Mouse (Mus musculus): ENCODE measurements around the gene Tagln. TPM values are rescaled to one million over a fixed set of nuclear protein-coding genes. Genes with fewer than 3 reads are reported as not detected.
A peak's percentile ranks its signal among the peaks of the same experiment; 100 is the strongest.

Tagln gene
- 116 and 126 TPM in 2 replicates for polyA plus RNA-seq (2015; fragmentation: Nextera tagmentation; extraction: Ambion mirVana)

GRCm38 (mm10) chr9:45935628-45936210 is at the start of gene Tagln:
Gene Tagln (minus strand): TSS chr9:45936058.
- Histone ChIP-seq H3K27ac (peak within 1 kb of the TSS; percentile 15; the same call in 1 of the 2 replicates), H3K27me3 (ENCODE audit: insufficient read depth, low read length) (no peaks in the 10 kb centered on the region), H3K9me3 (replicated peaks; ENCODE audit: low read length) (no peaks in the 10 kb centered on the region), H3K4me2 (ENCODE audit: low read length) (peak within 1 kb of the TSS; percentile 47), H3K36me3 (ENCODE audit: insufficient read depth, low read length) (peaks cover 18% of the 10 kb centered on the region; the same call in 1 of the 2 replicates), H3K4me1 (replicated peaks; ENCODE audit: insufficient read depth, low read length) (0 out of 2 replicates have a peak, but pooled peaks cover 5% of the 10 kb centered on the region), H3K9ac (ENCODE audit: low read depth, low read length) (peak within 1 kb of the TSS; percentile 23; the same call in 1 of the 2 replicates), H3K4me3 (replicated peaks; ENCODE audit: low read depth, low read length) (peak within 1 kb of the TSS; percentile 18)
- WGBS, result 6% methylated on average over 21 of the region's 21 CpGs
- DNase-seq (ENCODE audit: low spot score) (peak; percentile 68), ATAC-seq (replicated peaks; ENCODE audit: low FRiP score, low read depth) (peak; percentile 55; the same call in 1 of the 2 replicates)
- no peak; the same call in 1 of the 2 replicates for TF ChIP-seq CTCF (IDR thresholded peaks at IDR 0.05; ENCODE audit: low read depth)

- peak overlapping the region; percentile 90 for H3K4me3 ChIP-seq (replicated peaks; ENCODE audit: low read depth, low read length)
- no peaks in the 10 kb centered on the region for H3K27me3 ChIP-seq (ENCODE audit: insufficient read depth, low read length)
- DNase-seq (ENCODE audit: low spot score) (peak; percentile 70), ATAC-seq (replicated peaks; ENCODE audit: low FRiP score, low read depth) (peak; percentile 58; the same call in 1 of the 2 replicates)
- WGBS, result under 1% methylated on average over 4 of the region's 4 CpGs
- peak overlapping the region; percentile 90 for H3K27ac ChIP-seq
- H3K4me2 ChIP-seq (ENCODE audit: low read length), result peak overlapping the region; percentile 73
- H3K4me1 ChIP-seq (replicated peaks; ENCODE audit: insufficient read depth, low read length), result peaks cover 3% of the 10 kb centered on the region
- H3K9ac ChIP-seq (ENCODE audit: low read depth, low read length), result peak overlapping the region; percentile 91
- no peaks in the 10 kb centered on the region for H3K36me3 ChIP-seq (ENCODE audit: insufficient read depth, low read length)
- TF ChIP-seq CTCF (IDR thresholded peaks at IDR 0.05; ENCODE audit: low read depth), result no peak
- H3K9me3 ChIP-seq (replicated peaks; ENCODE audit: low read length), result no peaks in the 10 kb centered on the region
Measured at GRCm38 (mm10) chr9:45985229-45985567, 49.3 kb upstream of the Tagln start.

- H3K9ac ChIP-seq (ENCODE audit: low read depth, low read length), result peak overlapping the region; percentile 91
- no peak for TF ChIP-seq CTCF (IDR thresholded peaks at IDR 0.05; ENCODE audit: low read depth)
- H3K4me1 ChIP-seq (replicated peaks; ENCODE audit: insufficient read depth, low read length), result peaks cover 3% of the 10 kb centered on the region
- H3K27me3 ChIP-seq (ENCODE audit: insufficient read depth, low read length), result no peaks in the 10 kb centered on the region
- under 1% methylated on average over 51 of the region's 76 CpGs for WGBS
- H3K4me3 ChIP-seq (replicated peaks; ENCODE audit: low read depth, low read length), result peak overlapping the region; percentile 90
- peak; percentile 88 for ATAC-seq (replicated peaks; ENCODE audit: low FRiP score, low read depth)
- peak overlapping the region; percentile 90 for H3K27ac ChIP-seq
- H3K4me2 ChIP-seq (ENCODE audit: low read length), result peak overlapping the region; percentile 73
- no peaks in the 10 kb centered on the region for H3K9me3 ChIP-seq (replicated peaks; ENCODE audit: low read length)
- DNase-seq (ENCODE audit: low spot score), result peak; percentile 93
- no peaks in the 10 kb centered on the region for H3K36me3 ChIP-seq (ENCODE audit: insufficient read depth, low read length)
Measured at GRCm38 (mm10) chr9:45984409-45985228, 48.8 kb upstream of the Tagln start.

GRCm38 (mm10) chr9:45983676-45984408 is 48.0 kb upstream of the Tagln start:
- peak overlapping the region; percentile 90 for H3K4me3 ChIP-seq (replicated peaks; ENCODE audit: low read depth, low read length)
- no peaks in the 10 kb centered on the region for H3K36me3 ChIP-seq (ENCODE audit: insufficient read depth, low read length)
- H3K9me3 ChIP-seq (replicated peaks; ENCODE audit: low read length), result no peaks in the 10 kb centered on the region
- peak overlapping the region; percentile 90 for H3K27ac ChIP-seq
- H3K4me2 ChIP-seq (ENCODE audit: low read length), result peak overlapping the region; percentile 73
- peak; percentile 36 for DNase-seq (ENCODE audit: low spot score)
- no peak for ATAC-seq (replicated peaks; ENCODE audit: low FRiP score, low read depth)
- peak overlapping the region; percentile 91 for H3K9ac ChIP-seq (ENCODE audit: low read depth, low read length)
- WGBS, result under 1% methylated on average over 23 of the region's 23 CpGs
- TF ChIP-seq CTCF (IDR thresholded peaks at IDR 0.05; ENCODE audit: low read depth), result peak; percentile 48
- peaks cover 3% of the 10 kb centered on the region for H3K4me1 ChIP-seq (replicated peaks; ENCODE audit: insufficient read depth, low read length)
- H3K27me3 ChIP-seq (ENCODE audit: insufficient read depth, low read length), result no peaks in the 10 kb centered on the region

- Histone ChIP-seq H3K4me2 (ENCODE audit: low read length) (no peak overlapping the region), H3K4me1 (replicated peaks; ENCODE audit: insufficient read depth, low read length) (peaks cover 3% of the 10 kb centered on the region), H3K27me3 (ENCODE audit: insufficient read depth, low read length) (no peaks in the 10 kb centered on the region), H3K36me3 (ENCODE audit: insufficient read depth, low read length) (no peaks in the 10 kb centered on the region), H3K9ac (ENCODE audit: low read depth, low read length) (no peak overlapping the region), H3K9me3 (replicated peaks; ENCODE audit: low read length) (no peaks in the 10 kb centered on the region), H3K27ac (no peak overlapping the region), H3K4me3 (replicated peaks; ENCODE audit: low read depth, low read length) (no peak overlapping the region)
- peak; percentile 34; the same call in 1 of the 2 replicates for TF ChIP-seq CTCF (IDR thresholded peaks at IDR 0.05; ENCODE audit: low read depth)
- ATAC-seq (replicated peaks; ENCODE audit: low FRiP score, low read depth) (no peak), DNase-seq (ENCODE audit: low spot score) (no peak)
Measured at GRCm38 (mm10) chr9:45981331-45981730, 45.5 kb upstream of the Tagln start.

GRCm38 (mm10) chr9:45980611-45981010 is 44.8 kb upstream of the Tagln start:
- no peak overlapping the region for H3K9ac ChIP-seq (ENCODE audit: low read depth, low read length)

More at GRCm38 (mm10) chr9:45980611-45981010, 44.8 kb upstream of the Tagln start:
- no peak overlapping the region for H3K4me2 ChIP-seq (ENCODE audit: low read length)
- H3K36me3 ChIP-seq (ENCODE audit: insufficient read depth, low read length), result 0 out of 2 replicates have a peak, but pooled peaks cover 3% of the 10 kb centered on the region
- 80% methylated on average over 1 of the region's 1 CpGs for WGBS
- DNase-seq (ENCODE audit: low spot score), result no peak
- no peaks in the 10 kb centered on the region for H3K27me3 ChIP-seq (ENCODE audit: insufficient read depth, low read length)
- H3K4me3 ChIP-seq (replicated peaks; ENCODE audit: low read depth, low read length), result no peak overlapping the region
- TF ChIP-seq CTCF (IDR thresholded peaks at IDR 0.05; ENCODE audit: low read depth), result no peak
- ATAC-seq (replicated peaks; ENCODE audit: low FRiP score, low read depth), result no peak
- H3K4me1 ChIP-seq (replicated peaks; ENCODE audit: insufficient read depth, low read length), result peaks cover 3% of the 10 kb centered on the region
- H3K9me3 ChIP-seq (replicated peaks; ENCODE audit: low read length), result no peaks in the 10 kb centered on the region
- H3K27ac ChIP-seq, result no peak overlapping the region
